Comparison of ENCODE assay signal across 28 mouse cellular contexts in genomic region chr3:20222926-20223698, GRCm38 (mm10). TPM values are rescaled to one million over a fixed set of nuclear protein-coding genes. Genes with fewer than 3 reads are reported as not detected.
DNase-seq lines count a peak whose midpoint lies in the region; ATAC-seq and TF ChIP-seq lines count a peak whose summit lies in the region.
"Had no signal": no experiment of that assay in that cellular context is flagged by ENCODE, and none has a peak within 500 bp of the region (broad histone marks: within the 10 kb centered on the region; RNA-seq: fewer than 3 reads in every experiment).

No protein-coding gene starts in this region.

- H3K36me3 ChIP-seq in hindbrain, embryonic 13.5 days = no peaks in the 10 kb centered on the region
- H3K36me3 ChIP-seq in liver, postnatal 0 days (replicated peaks; ENCODE audit: insufficient read depth, low read length) = no peaks in the 10 kb centered on the region
- H3K36me3 ChIP-seq: forebrain, embryonic 10.5 days; heart, embryonic 13.5 days; intestine, embryonic 15.5 days; limb, embryonic 12.5 days; neural tube, embryonic 15.5 days had no signal

- no peak overlapping the region for H3K9ac ChIP-seq in hindbrain, embryonic 13.5 days
- no peak overlapping the region for H3K9ac ChIP-seq in liver, postnatal 0 days (replicated peaks)
- H3K9ac ChIP-seq: heart, embryonic 13.5 days; intestine, embryonic 15.5 days; limb, embryonic 12.5 days; neural tube, embryonic 15.5 days had no signal

- peak; percentile 36 for DNase-seq in thymus, postnatal 0 days (ENCODE audit: low spot score)
- no peak for DNase-seq in thymus, adult 18-20 months
- DNase-seq in adrenal gland, postnatal 36 days = no peak
- no peak for DNase-seq in liver, postnatal 0 days
- DNase-seq: adrenal gland, postnatal 14 days; cerebellum, adult 9-10 months; gastrocnemius, postnatal 25 days; heart, adult 2 months; heart, postnatal 14 days; kidney, adult 8-10 months; kidney, postnatal 14 days; lung, adult 18-20 months; lung, postnatal 10 days; midbrain, embryonic 14.5 days had no signal

- no peaks in the 10 kb centered on the region for H3K27me3 ChIP-seq in hindbrain, embryonic 13.5 days
- H3K27me3 ChIP-seq in liver, postnatal 0 days (ENCODE audit: insufficient read depth, low read length) = no peaks in the 10 kb centered on the region
- H3K27me3 ChIP-seq: heart, embryonic 13.5 days; intestine, embryonic 15.5 days; limb, embryonic 12.5 days; neural tube, embryonic 15.5 days had no signal

- WGBS in hindbrain, embryonic 13.5 days = 94% methylated on average over 9 of the region's 9 CpGs
- WGBS in liver, postnatal 0 days (ENCODE audit: insufficient replicate concordance) = 62% methylated on average over 9 of the region's 9 CpGs

- no peaks in the 10 kb centered on the region for H3K4me1 ChIP-seq in hindbrain, embryonic 13.5 days (replicated peaks)
- no peaks in the 10 kb centered on the region for H3K4me1 ChIP-seq in liver, postnatal 0 days (ENCODE audit: insufficient read depth)
- H3K4me1 ChIP-seq: forebrain, embryonic 10.5 days; heart, embryonic 13.5 days; intestine, embryonic 15.5 days; limb, embryonic 12.5 days; neural tube, embryonic 15.5 days had no signal

- no peak overlapping the region for H3K27ac ChIP-seq in hindbrain, embryonic 13.5 days
- H3K27ac ChIP-seq in liver, postnatal 0 days (ENCODE audit: low read depth) = no peak overlapping the region
- H3K27ac ChIP-seq: forebrain, embryonic 10.5 days; heart, adult 2 months; heart, embryonic 13.5 days; intestine, embryonic 15.5 days; limb, embryonic 12.5 days; neural tube, embryonic 15.5 days had no signal

- peak; percentile 68 for ATAC-seq in common myeloid progenitor, adult 5-6 weeks (replicated peaks; ENCODE audit: low read depth, poor library complexity, severe bottlenecking)
- 0 out of 2 replicates have a peak, but pooled peaks have one; percentile 26 for ATAC-seq in megakaryocyte-erythroid progenitor cell, adult 5-6 weeks (replicated peaks; ENCODE audit: low FRiP score, low TSS enrichment, poor library complexity, severe bottlenecking)
- no peak for ATAC-seq in hindbrain, embryonic 13.5 days (ENCODE audit: low FRiP score)
- no peak for ATAC-seq in liver, postnatal 0 days
- ATAC-seq: forebrain, embryonic 16.5 days; intestine, embryonic 15.5 days had no signal

- H3K4me3 ChIP-seq in hindbrain, embryonic 13.5 days = no peak overlapping the region
- no peak overlapping the region for H3K4me3 ChIP-seq in liver, postnatal 0 days (ENCODE audit: low read depth, low read length)
- H3K4me3 ChIP-seq: forebrain, embryonic 10.5 days; heart, adult 2 months; heart, embryonic 13.5 days; intestine, embryonic 15.5 days; limb, embryonic 12.5 days; neural tube, embryonic 15.5 days had no signal

- no peak for TF ChIP-seq CTCF in liver, postnatal 0 days (IDR thresholded peaks at IDR 0.05; ENCODE audit: low read depth)

- no peaks in the 10 kb centered on the region for H3K9me3 ChIP-seq in hindbrain, embryonic 13.5 days
- no peaks in the 10 kb centered on the region for H3K9me3 ChIP-seq in liver, postnatal 0 days (ENCODE audit: low read length)
- H3K9me3 ChIP-seq: forebrain, embryonic 10.5 days; heart, embryonic 13.5 days; intestine, embryonic 15.5 days; limb, embryonic 12.5 days; neural tube, embryonic 15.5 days had no signal

- H3K4me2 ChIP-seq in hindbrain, embryonic 13.5 days = no peak overlapping the region
- H3K4me2 ChIP-seq in liver, postnatal 0 days (ENCODE audit: low read depth, low read length) = no peak overlapping the region
- H3K4me2 ChIP-seq: heart, embryonic 13.5 days; intestine, embryonic 15.5 days; limb, embryonic 12.5 days; liver, embryonic 11.5 days; neural tube, embryonic 15.5 days had no signal

- no peak for TF ChIP-seq EP300 in liver, postnatal 0 days (IDR thresholded peaks at IDR 0.05; ENCODE audit: low read depth)

RNA-seq across cellular contexts. Expression of gene Cpa3, which starts 18.9 kb away (rescaled TPM):
- polyA plus RNA-seq in thymus, postnatal 0 days (2015; fragmentation: Nextera tagmentation; extraction: Ambion mirVana) = 32.4 and 35.9 TPM in 2 replicates
- 144 and 147 TPM in 2 replicates for total RNA-seq in common myeloid progenitor, adult 5-6 weeks (2017)
- 6.0 and 7.8 TPM in 2 replicates for total RNA-seq in megakaryocyte-erythroid progenitor cell, adult 5-6 weeks (2014; fragmentation: Nextera tagmentation)
- 7.1 and 25.5 TPM in 2 replicates for total RNA-seq in megakaryocyte-erythroid progenitor cell, adult 5-6 weeks (2017)
- total RNA-seq in adrenal gland, postnatal 36 days (2021) = 1 to 10 TPM; 2.7 to 3.0 TPM
- polyA plus RNA-seq in hindbrain, embryonic 13.5 days (2015; fragmentation: Nextera tagmentation; extraction: Ambion mirVana) = 0.18 and 0.45 TPM in 2 replicates
- polyA plus RNA-seq in liver, postnatal 0 days (2015; fragmentation: Nextera tagmentation; extraction: Ambion mirVana) = 2.7 and 3.0 TPM in 2 replicates
- total RNA-seq: left cerebral cortex, postnatal 14 days had no signal
- polyA plus RNA-seq: forebrain, embryonic 10.5 days; small intestine, adult 2 months had no signal

RNA-seq across cellular contexts. Expression of gene Cpb1, which starts 52.4 kb away (rescaled TPM):
- 0.22 and 0.25 TPM in 2 replicates for polyA plus RNA-seq in thymus, postnatal 0 days (2015; fragmentation: Nextera tagmentation; extraction: Ambion mirVana)
- not detected in 2 replicates for total RNA-seq in common myeloid progenitor, adult 5-6 weeks (2017)
- total RNA-seq in megakaryocyte-erythroid progenitor cell, adult 5-6 weeks (2014; fragmentation: Nextera tagmentation) = not detected in 2 replicates
- total RNA-seq in megakaryocyte-erythroid progenitor cell, adult 5-6 weeks (2017) = not detected in 2 replicates
- total RNA-seq in adrenal gland, postnatal 36 days (2021) = 1 to 10 TPM; 5.4 to 6.1 TPM
- polyA plus RNA-seq in hindbrain, embryonic 13.5 days (2015; fragmentation: Nextera tagmentation; extraction: Ambion mirVana) = 0.12 and 0.18 TPM in 2 replicates
- polyA plus RNA-seq in liver, postnatal 0 days (2015; fragmentation: Nextera tagmentation; extraction: Ambion mirVana) = 2.3 TPM in 1 of 2 replicates, not detected in the other
- total RNA-seq: heart, adult 2 months; heart, postnatal 14 days had no signal
- polyA plus RNA-seq: embryonic facial prominence, embryonic 11.5 days; forebrain, embryonic 10.5 days; heart, adult 2 months; hindbrain, embryonic 11.5 days; limb, embryonic 12.5 days; liver, embryonic 11.5 days; midbrain, embryonic 14.5 days had no signal

Comparison
In these comparisons a context has a peak if more than half of its experiments do, and no peak if none do; other contexts are left out.
1. ATAC-seq: peak in common myeloid progenitor, adult 5-6 weeks (single experiment) and megakaryocyte-erythroid progenitor cell, adult 5-6 weeks (single experiment); none in hindbrain, embryonic 13.5 days (single experiment) and liver, postnatal 0 days (single experiment).